Mouse (Mus musculus): ENCODE measurements around the gene Trip6.

Trip6 gene

GRCm38 (mm10) chr5:137338663-137339289 lies 24.6 kb upstream of the Trip6 start:
- no peak for DNase-seq (ENCODE audit: low read depth)

- DNase-seq (ENCODE audit: low read depth) = peak; percentile 64
Measured at GRCm38 (mm10) chr5:137338256-137338655, 24.1 kb upstream of the Trip6 start.

GRCm38 (mm10) chr5:137337190-137337589 lies 23.0 kb upstream of the Trip6 start:
- DNase-seq (ENCODE audit: low read depth) = no peak

- DNase-seq (ENCODE audit: low read depth) = no peak
Measured at GRCm38 (mm10) chr5:137335066-137335465, 20.9 kb upstream of the Trip6 start.

- DNase-seq (ENCODE audit: low read depth) = no peak
Measured at GRCm38 (mm10) chr5:137334317-137334716, 20.1 kb upstream of the Trip6 start.

- DNase-seq (ENCODE audit: low read depth) = peak; percentile 96
Measured at GRCm38 (mm10) chr5:137333512-137334174, 19.4 kb upstream of the Trip6 start, which contains the start of gene Slc12a9. Slc12a9 (minus strand) TSS chr5:137333597.

GRCm38 (mm10) chr5:137332857-137333511 lies 18.8 kb upstream of the Trip6 start:
- no peak for DNase-seq (ENCODE audit: low read depth)

GRCm38 (mm10) chr5:137330910-137331309 lies 16.7 kb upstream of the Trip6 start:
- DNase-seq (ENCODE audit: low read depth) = no peak

GRCm38 (mm10) chr5:137320996-137321395 lies 6.8 kb upstream of the Trip6 start:
- DNase-seq (ENCODE audit: low read depth) = no peak

GRCm38 (mm10) chr5:137318570-137318969 lies 4.4 kb upstream of the Trip6 start:
- no peak for DNase-seq (ENCODE audit: low read depth)

GRCm38 (mm10) chr5:137317361-137317760 lies 3.2 kb upstream of the Trip6 start:
- DNase-seq (ENCODE audit: low read depth) = no peak

- DNase-seq (ENCODE audit: low read depth) = no peak
Measured at GRCm38 (mm10) chr5:137315084-137315903, 1.1 kb upstream of the Trip6 start.

- no peak for DNase-seq (ENCODE audit: low read depth)
Measured at GRCm38 (mm10) chr5:137313466-137314192, 575 bp downstream of the Trip6 start.

GRCm38 (mm10) chr5:137308356-137308755 lies 5.8 kb downstream of the Trip6 start:
- DNase-seq (ENCODE audit: low read depth) = no peak

GRCm38 (mm10) chr5:137307071-137307912 lies 6.9 kb downstream of the Trip6 start, which contains the start of gene Srrt:
Srrt (minus strand) TSS chr5:137307674.
- peak; percentile 92 for DNase-seq (ENCODE audit: low read depth)

GRCm38 (mm10) chr5:137306439-137307005 lies 7.7 kb downstream of the Trip6 start:
- no peak for DNase-seq (ENCODE audit: low read depth)

- no peak for DNase-seq (ENCODE audit: low read depth)
Measured at GRCm38 (mm10) chr5:137305822-137306221, 8.4 kb downstream of the Trip6 start.

- DNase-seq (ENCODE audit: low read depth) = no peak
Measured at GRCm38 (mm10) chr5:137304816-137305215, 9.4 kb downstream of the Trip6 start.

GRCm38 (mm10) chr5:137304165-137304564 lies 10.0 kb downstream of the Trip6 start:
- no peak for DNase-seq (ENCODE audit: low read depth)

- no peak for DNase-seq (ENCODE audit: low read depth)
Measured at GRCm38 (mm10) chr5:137303609-137304008, 10.6 kb downstream of the Trip6 start.
